Mouse (Mus musculus) embryonic facial prominence, embryonic 15.5 days (tissue): ENCODE measurements at regions not wholly inside any gene's neighbourhood (a gene's known extent, or its start where the extent isn't known, plus 50 kb on each side); places are given as distances from the start of the nearest gene placed in this dataset.
A peak's percentile ranks its signal among the peaks of the same experiment; 100 is the strongest.

Experiments used
- ATAC-seq: fragments of 200-750 bp; cut with Nextera tagmentation; 2 replicates; pipeline ENCODE4 v1.8.0; 2017; ENCODE audit warnings: low read depth, moderate TSS enrichment; ENCODE audit not compliant: insufficient number of reproducible peaks, low FRiP score, low TSS enrichment
- H3K27ac ChIP-seq: fragments of 300-500 bp; sonication (generic); replicated peaks from 2 replicates; pipeline ENCODE4 v1.5.1; 2015; ENCODE audit warnings: mild to moderate bottlenecking, inconsistent platforms
- H3K27me3 ChIP-seq: fragments of 300-500 bp; sonication (generic); 2 replicates; pipeline ENCODE4 v1.6.1; 2015; ENCODE audit warnings: inconsistent platforms
- H3K36me3 ChIP-seq: fragments of 300-500 bp; sonication (generic); 2 replicates; pipeline ENCODE4 v1.6.1; 2015; ENCODE audit warnings: mild to moderate bottlenecking, inconsistent platforms
- H3K4me1 ChIP-seq: fragments of 300-500 bp; sonication (generic); 2 replicates; pipeline ENCODE4 v1.6.1; 2015; ENCODE audit warnings: inconsistent platforms
- H3K4me2 ChIP-seq: fragments of 300-500 bp; sonication (generic); replicated peaks from 2 replicates; pipeline ENCODE4 v1.6.1; 2015; ENCODE audit warnings: mild to moderate bottlenecking, inconsistent platforms
- H3K4me3 ChIP-seq: fragments of 300-500 bp; sonication (generic); replicated peaks from 2 replicates; pipeline ENCODE4 v1.5.1; 2015; ENCODE audit warnings: mild to moderate bottlenecking, inconsistent platforms
- H3K9ac ChIP-seq: fragments of 300-500 bp; sonication (generic); 2 replicates; pipeline ENCODE4 v1.6.1; 2015; ENCODE audit warnings: inconsistent platforms
- H3K9me3 ChIP-seq: fragments of 300-500 bp; sonication (generic); replicated peaks from 2 replicates; pipeline ENCODE4 v1.6.1; 2016; ENCODE audit warnings: inconsistent platforms
- WGBS: fragments of 180-500 bp; shearing (Covaris S2); methylation state at CpG from one replicate; pipeline ENCODE4 v1.1.7; 2015; 5-methylcytosine and 5-hydroxymethylcytosine counted together

GRCm38 (mm10) chr10:124175598-124175997, 911.8 kb downstream of the Fam19a2 start:
- H3K27ac ChIP-seq, result no peak overlapping the region
- ATAC-seq, result no peak

GRCm38 (mm10) chr10:124208317-124208716, 944.5 kb downstream of the Fam19a2 start:
- H3K27me3 ChIP-seq, result no peaks in the 10 kb centered on the region
- no peaks in the 10 kb centered on the region for H3K9me3 ChIP-seq
- WGBS, result 83% methylated on average over 2 of the region's 2 CpGs
- no peak overlapping the region for H3K4me3 ChIP-seq
- no peak for ATAC-seq
- H3K4me1 ChIP-seq, result no peaks in the 10 kb centered on the region
- H3K9ac ChIP-seq, result no peak overlapping the region
- no peak overlapping the region for H3K4me2 ChIP-seq
- H3K27ac ChIP-seq, result no peak overlapping the region
- no peaks in the 10 kb centered on the region for H3K36me3 ChIP-seq

More at GRCm38 (mm10) chr10:124175598-124175997, 911.8 kb downstream of the Fam19a2 start:
- no peaks in the 10 kb centered on the region for H3K36me3 ChIP-seq
- H3K4me1 ChIP-seq, result no peaks in the 10 kb centered on the region
- H3K9me3 ChIP-seq, result no peaks in the 10 kb centered on the region
- H3K4me2 ChIP-seq, result no peak overlapping the region
- no peak overlapping the region for H3K9ac ChIP-seq
- H3K27me3 ChIP-seq, result no peaks in the 10 kb centered on the region
- H3K4me3 ChIP-seq, result no peak overlapping the region
- WGBS, result 55% methylated on average over 2 of the region's 2 CpGs

- Histone ChIP-seq H3K9me3 (no peaks in the 10 kb centered on the region), H3K9ac (no peak overlapping the region), H3K4me2 (no peak overlapping the region), H3K27ac (no peak overlapping the region), H3K4me1 (no peaks in the 10 kb centered on the region), H3K4me3 (no peak overlapping the region), H3K36me3 (no peaks in the 10 kb centered on the region), H3K27me3 (no peaks in the 10 kb centered on the region)
- 86% methylated on average over 1 of the region's 1 CpGs for WGBS
- no peak for ATAC-seq
Observed at GRCm38 (mm10) chr10:124219461-124219860, 955.7 kb downstream of the Fam19a2 start.

GRCm38 (mm10) chr10:124222068-124222467, 958.3 kb downstream of the Fam19a2 start:
- WGBS, result 51% methylated on average over 2 of the region's 2 CpGs
- no peak for ATAC-seq
- Histone ChIP-seq H3K4me1 (no peaks in the 10 kb centered on the region), H3K4me3 (no peak overlapping the region), H3K27me3 (no peaks in the 10 kb centered on the region), H3K9me3 (no peaks in the 10 kb centered on the region), H3K4me2 (no peak overlapping the region), H3K36me3 (no peaks in the 10 kb centered on the region), H3K27ac (no peak overlapping the region), H3K9ac (no peak overlapping the region)

- no peaks in the 10 kb centered on the region for H3K27me3 ChIP-seq
- 88% methylated on average over 1 of the region's 1 CpGs for WGBS
- no peaks in the 10 kb centered on the region for H3K4me1 ChIP-seq
- H3K4me3 ChIP-seq, result no peak overlapping the region
- H3K9me3 ChIP-seq, result no peaks in the 10 kb centered on the region
- H3K36me3 ChIP-seq, result no peaks in the 10 kb centered on the region
- no peak overlapping the region for H3K4me2 ChIP-seq
- no peak overlapping the region for H3K9ac ChIP-seq
- H3K27ac ChIP-seq, result no peak overlapping the region
- no peak for ATAC-seq
Observed at GRCm38 (mm10) chr10:124227061-124227460, 963.3 kb downstream of the Fam19a2 start.

GRCm38 (mm10) chr10:124249358-124249757, 985.6 kb downstream of the Fam19a2 start:
- H3K9me3 ChIP-seq, result no peaks in the 10 kb centered on the region
- no peaks in the 10 kb centered on the region for H3K4me1 ChIP-seq
- H3K4me3 ChIP-seq, result no peak overlapping the region
- no peak overlapping the region for H3K4me2 ChIP-seq
- H3K36me3 ChIP-seq, result no peaks in the 10 kb centered on the region
- no peak overlapping the region for H3K9ac ChIP-seq
- no peaks in the 10 kb centered on the region for H3K27me3 ChIP-seq
- H3K27ac ChIP-seq, result no peak overlapping the region
- no peak for ATAC-seq
- WGBS, result 29% methylated on average over 4 of the region's 4 CpGs

GRCm38 (mm10) chr10:124250004-124250403, 986.2 kb downstream of the Fam19a2 start:
- WGBS, result 47% methylated on average over 4 of the region's 4 CpGs
- ATAC-seq, result no peak

GRCm38 (mm10) chr10:124288301-124288995, 1024.7 kb downstream of the Fam19a2 start:
- peak overlapping the region; percentile 32 for H3K4me3 ChIP-seq
- no peaks in the 10 kb centered on the region for H3K9me3 ChIP-seq
- 0 out of 2 replicates have a peak overlapping the region, but pooled peaks have one; percentile 35 for H3K27ac ChIP-seq
- no peak for ATAC-seq
- WGBS, result 41% methylated on average over 18 of the region's 18 CpGs
- H3K4me1 ChIP-seq, result no peaks in the 10 kb centered on the region
- H3K27me3 ChIP-seq, result no peaks in the 10 kb centered on the region
- peak overlapping the region; percentile 37 for H3K4me2 ChIP-seq
- H3K36me3 ChIP-seq, result no peaks in the 10 kb centered on the region
- no peak overlapping the region for H3K9ac ChIP-seq

More at GRCm38 (mm10) chr10:124250004-124250403, 986.2 kb downstream of the Fam19a2 start:
- Histone ChIP-seq H3K9me3 (no peaks in the 10 kb centered on the region), H3K27me3 (no peaks in the 10 kb centered on the region), H3K27ac (no peak overlapping the region), H3K4me3 (no peak overlapping the region), H3K4me1 (no peaks in the 10 kb centered on the region), H3K9ac (no peak overlapping the region), H3K4me2 (no peak overlapping the region), H3K36me3 (no peaks in the 10 kb centered on the region)

- no peak overlapping the region for H3K9ac ChIP-seq
- H3K9me3 ChIP-seq, result no peaks in the 10 kb centered on the region
- ATAC-seq, result no peak
- H3K27ac ChIP-seq, result no peak overlapping the region
- no peak overlapping the region for H3K4me2 ChIP-seq
- H3K4me1 ChIP-seq, result no peaks in the 10 kb centered on the region
- 60% methylated on average over 2 of the region's 2 CpGs for WGBS
- H3K4me3 ChIP-seq, result no peak overlapping the region
- H3K36me3 ChIP-seq, result no peaks in the 10 kb centered on the region
- H3K27me3 ChIP-seq, result no peaks in the 10 kb centered on the region
Observed at GRCm38 (mm10) chr10:124297198-124297677, 1033.4 kb downstream of the Fam19a2 start.

GRCm38 (mm10) chr10:124304683-124305082, 1040.9 kb downstream of the Fam19a2 start:
- Histone ChIP-seq H3K27me3 (no peaks in the 10 kb centered on the region), H3K36me3 (no peaks in the 10 kb centered on the region), H3K9me3 (no peaks in the 10 kb centered on the region), H3K27ac (no peak overlapping the region), H3K4me3 (no peak overlapping the region), H3K4me2 (no peak overlapping the region), H3K4me1 (no peaks in the 10 kb centered on the region), H3K9ac (no peak overlapping the region)
- ATAC-seq, result no peak
- WGBS, result 84% methylated on average over 1 of the region's 1 CpGs

- H3K9ac ChIP-seq, result no peak overlapping the region
- H3K4me3 ChIP-seq, result no peak overlapping the region
- no peaks in the 10 kb centered on the region for H3K27me3 ChIP-seq
- H3K9me3 ChIP-seq, result no peaks in the 10 kb centered on the region
- no peak for ATAC-seq
- H3K4me1 ChIP-seq, result no peaks in the 10 kb centered on the region
- H3K36me3 ChIP-seq, result no peaks in the 10 kb centered on the region
- no peak overlapping the region for H3K4me2 ChIP-seq
- WGBS, result 83% methylated on average over 3 of the region's 3 CpGs
- H3K27ac ChIP-seq, result no peak overlapping the region
Observed at GRCm38 (mm10) chr10:124305644-124306043, 1041.8 kb downstream of the Fam19a2 start.

- Histone ChIP-seq H3K4me3 (no peak overlapping the region), H3K9me3 (no peaks in the 10 kb centered on the region), H3K36me3 (no peaks in the 10 kb centered on the region), H3K4me2 (no peak overlapping the region), H3K27ac (no peak overlapping the region), H3K27me3 (no peaks in the 10 kb centered on the region), H3K9ac (no peak overlapping the region), H3K4me1 (no peaks in the 10 kb centered on the region)
- no peak for ATAC-seq
- 68% methylated on average over 1 of the region's 1 CpGs for WGBS
Observed at GRCm38 (mm10) chr10:124318761-124319160, 1055.0 kb downstream of the Fam19a2 start.
